Mouse (Mus musculus) brain, embryonic 14.5 days (tissue): Measurements from ENCODE around the gene Mcrip1. TPM values are rescaled to one million over a fixed set of nuclear protein-coding genes. Genes with fewer than 3 reads are reported as not detected.
"Not testable (repeated sequence)": the region's sequence is repeated elsewhere in the genome, so short reads cannot be mapped to it uniquely, and the experiment has no call there.

Experiments used
- DNase-seq: peaks from one replicate; pipeline ENCODE4 v3.0.0-alpha.2; 2011; ENCODE audit warnings: low read depth
- CTCF ChIP-seq: fragments of 200-500 bp; IDR thresholded peaks from 2 replicates; pipeline ENCODE4 v1.5.1; 2012; ENCODE audit warnings: inconsistent platforms, mild to moderate bottlenecking, moderate library complexity, borderline replicate concordance; ENCODE audit not compliant: insufficient read depth, insufficient read length; ENCODE audit errors: extremely low read depth
- POLR2A ChIP-seq: fragments of 200-500 bp; IDR thresholded peaks from 2 replicates; pipeline ENCODE4 v1.6.1; 2012; ENCODE audit warnings: mild to moderate bottlenecking, inconsistent platforms, borderline replicate concordance; ENCODE audit not compliant: poor library complexity, insufficient read depth, insufficient read length, severe bottlenecking; ENCODE audit errors: extremely low read depth
- polyA plus RNA-seq: library from polyadenylated mRNA; depleted of rRNA; stranded (reverse); fragments of >200 nt; gene quantifications from 2 replicates; pipeline ENCODE4 v1.2.3, GENCODE M21; 2012; rRNA removed

Mcrip1 gene
- 204 and 253 TPM in 2 replicates for polyA plus RNA-seq

DNA sequence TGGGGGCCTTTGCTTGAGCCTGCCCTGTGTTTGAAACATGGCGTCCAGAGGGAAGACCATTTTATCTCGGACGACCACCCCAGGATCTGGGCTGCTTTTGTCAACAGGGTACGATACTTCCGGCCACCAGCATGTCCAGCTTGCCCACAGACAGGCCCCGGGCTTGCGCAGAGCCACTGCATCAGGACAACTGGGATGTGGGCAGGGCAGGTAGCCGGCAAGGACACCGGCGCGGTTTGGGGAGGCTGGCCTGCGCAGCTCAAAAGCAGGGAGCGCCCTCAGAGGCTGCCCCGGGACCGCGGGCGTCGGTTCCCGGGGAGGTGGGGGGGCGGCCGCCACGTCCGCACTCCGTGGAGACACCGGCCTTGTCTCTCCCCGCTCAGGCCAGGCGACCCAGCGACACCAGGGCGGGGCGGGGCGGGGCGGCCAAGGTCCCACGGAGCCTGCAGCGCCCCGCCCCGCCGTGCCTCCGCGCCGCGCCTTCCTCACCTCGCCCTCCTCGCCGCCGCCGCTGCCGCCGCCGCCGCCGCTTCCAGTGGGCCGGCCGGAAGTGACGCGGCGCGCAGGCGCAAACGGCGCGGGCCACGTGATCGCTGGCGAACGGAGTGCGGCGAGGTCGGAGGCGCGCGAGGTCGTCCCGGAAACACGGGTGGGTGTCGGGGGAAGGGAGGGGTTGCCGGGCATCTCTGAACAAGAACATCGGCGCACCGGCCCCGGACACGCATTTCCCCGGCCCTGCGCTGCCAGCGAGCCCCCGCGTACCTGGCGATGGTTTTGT, at the start of gene Mcrip1:
Mcrip1 (minus strand) TSS at position 560 of the 778 bp plus-strand sequence.
- TF ChIP-seq CTCF = no peak
- TF ChIP-seq POLR2A = peak; percentile 61; the same call in 1 of the 2 replicates

DNA sequence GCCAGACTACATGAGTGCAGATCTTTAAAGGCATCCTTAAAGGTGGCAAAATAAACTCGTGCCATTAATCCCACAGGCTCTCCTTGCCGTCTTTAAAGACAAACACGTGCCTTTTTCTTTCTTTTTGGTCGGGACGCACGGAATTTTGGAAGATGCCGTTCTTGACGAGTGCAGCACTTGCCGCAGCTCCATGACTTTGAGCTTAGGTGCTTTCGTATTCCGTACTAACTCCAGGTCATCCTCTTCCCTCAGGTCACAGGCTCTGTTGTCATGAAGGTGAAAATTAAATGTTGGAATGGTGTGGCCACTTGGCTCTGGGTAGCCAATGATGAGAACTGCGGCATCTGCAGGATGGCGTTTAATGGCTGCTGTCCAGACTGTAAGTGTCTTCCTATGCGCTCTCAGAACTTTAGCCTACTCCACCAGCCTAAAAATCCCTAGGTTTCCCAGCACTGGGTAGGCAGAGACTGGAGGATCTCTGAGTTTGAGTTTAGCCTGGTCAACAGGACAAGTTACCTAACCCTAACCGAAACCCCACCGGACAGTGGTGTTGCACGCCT, 49.5 kb upstream of the Mcrip1 start:
- TF ChIP-seq POLR2A = no peak
- TF ChIP-seq CTCF = no peak
- no peak for DNase-seq

More for the DNA sequence above, at the start of gene Mcrip1:
- peak; percentile 96 for DNase-seq

DNA sequence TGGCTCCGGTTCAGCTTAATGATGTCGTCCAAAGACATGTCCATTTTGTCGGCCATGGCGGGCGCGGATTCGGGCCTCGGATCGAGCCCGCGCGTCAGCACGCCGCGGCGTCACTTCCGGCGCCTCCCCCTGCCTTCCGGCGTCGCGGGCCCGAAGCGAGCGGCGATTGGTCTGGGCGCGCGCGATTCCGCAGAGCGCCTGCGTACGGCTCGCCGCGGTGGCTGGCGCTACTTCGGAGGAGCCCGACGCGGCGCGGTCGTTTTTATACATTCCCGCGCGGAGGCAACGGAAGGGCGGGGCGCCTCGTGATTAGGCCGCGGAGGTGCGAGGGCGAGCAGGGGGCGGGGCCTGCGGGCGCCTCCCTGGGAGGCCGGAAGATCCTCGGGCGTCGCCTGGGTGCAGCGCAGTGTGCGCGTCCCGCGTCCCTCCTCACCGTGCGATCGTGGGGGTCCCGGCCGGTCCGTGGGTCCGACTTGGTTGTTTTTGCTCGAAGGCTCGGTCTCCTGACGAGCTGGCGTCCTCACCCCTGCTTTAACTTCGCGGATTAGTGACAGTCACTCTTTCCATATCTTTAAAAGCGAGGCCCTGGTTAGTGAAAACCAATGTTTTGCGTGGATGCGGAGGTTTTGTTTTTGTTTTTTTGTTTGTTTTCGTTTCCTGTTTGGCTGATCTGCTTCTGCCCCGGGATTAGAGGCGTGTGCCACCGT, 48.9 kb upstream of the Mcrip1 start, which contains the start of the genes Alyref and Anapc11:
Alyref (minus strand) TSS at position 83 of the 707 bp plus-strand sequence.
Anapc11 (plus strand) TSS at position 139 of the 707 bp plus-strand sequence.
- TF ChIP-seq CTCF (no peak), POLR2A (no peak; the same call in none of the 2 replicates)
- peak; percentile 99 for DNase-seq

DNA sequence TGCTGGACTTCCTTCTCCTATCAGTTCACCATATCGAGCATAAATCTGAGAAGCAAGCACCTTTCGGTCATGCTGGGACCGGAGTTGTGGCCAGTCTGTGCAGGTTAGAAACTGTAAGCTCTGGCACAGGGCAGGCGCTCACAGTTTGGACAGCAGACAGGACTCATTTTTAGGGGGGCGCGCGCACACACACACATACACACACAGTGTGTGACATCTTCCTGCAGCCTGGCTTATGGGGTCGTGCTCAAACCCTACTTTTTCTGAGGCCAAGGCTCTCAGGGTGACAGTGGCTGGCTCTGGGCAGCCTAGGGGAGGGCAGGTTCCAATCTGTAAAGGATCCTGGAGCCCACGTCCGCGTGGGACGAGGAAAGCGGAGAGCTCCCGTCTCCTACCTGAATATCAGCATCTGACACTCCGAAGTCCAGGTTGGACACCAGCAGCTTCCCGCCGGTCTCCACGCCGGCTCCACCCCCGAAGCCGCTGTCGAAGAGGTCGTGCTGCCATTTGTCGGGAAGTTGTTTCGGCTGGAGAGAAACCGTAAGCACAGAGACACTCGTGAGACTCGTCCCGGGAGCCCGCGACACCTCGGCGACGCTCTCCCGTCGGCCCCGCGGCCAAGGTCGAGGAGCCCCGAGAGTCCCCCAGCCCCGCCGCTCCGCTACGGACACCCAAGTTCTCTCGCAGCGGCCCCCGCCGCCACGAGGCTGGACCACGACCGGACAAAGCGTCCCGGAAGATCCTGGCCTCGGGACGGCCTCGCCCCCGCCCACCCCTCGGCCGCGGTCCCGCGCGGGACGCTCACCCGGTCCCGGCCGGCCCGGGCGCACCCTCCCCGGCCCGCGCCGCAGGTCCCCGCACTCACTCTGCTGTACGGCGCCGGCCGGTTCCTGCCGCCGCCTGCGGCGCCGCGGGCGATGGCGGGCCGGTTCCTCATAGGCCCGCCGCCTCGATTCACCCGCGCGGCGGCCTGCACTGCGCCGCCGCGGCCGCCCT, 48.0 kb upstream of the Mcrip1 start:
- no peak for TF ChIP-seq CTCF
- no peak for TF ChIP-seq POLR2A
- DNase-seq = no peak

DNA sequence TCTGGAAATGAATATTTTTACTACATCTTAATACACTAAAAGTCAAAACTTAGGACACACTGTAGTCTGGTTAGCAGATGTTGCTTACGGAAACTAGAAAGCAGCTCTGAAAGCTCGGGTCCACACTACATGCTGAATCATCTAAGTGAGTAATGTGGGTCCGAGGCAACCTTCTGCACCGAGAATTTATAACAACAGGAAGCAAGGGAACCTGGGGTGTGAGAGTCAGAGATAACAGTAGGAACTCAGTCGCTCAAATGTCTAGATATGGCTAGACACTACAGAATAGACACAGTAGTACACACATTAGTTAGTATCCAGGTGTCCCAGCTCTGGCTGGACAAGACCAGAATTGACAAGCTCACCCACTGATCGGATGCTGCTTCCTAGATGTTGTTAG, 39.0 kb upstream of the Mcrip1 start:
- DNase-seq = no peak
- TF ChIP-seq CTCF = no peak
- no peak for TF ChIP-seq POLR2A

DNA sequence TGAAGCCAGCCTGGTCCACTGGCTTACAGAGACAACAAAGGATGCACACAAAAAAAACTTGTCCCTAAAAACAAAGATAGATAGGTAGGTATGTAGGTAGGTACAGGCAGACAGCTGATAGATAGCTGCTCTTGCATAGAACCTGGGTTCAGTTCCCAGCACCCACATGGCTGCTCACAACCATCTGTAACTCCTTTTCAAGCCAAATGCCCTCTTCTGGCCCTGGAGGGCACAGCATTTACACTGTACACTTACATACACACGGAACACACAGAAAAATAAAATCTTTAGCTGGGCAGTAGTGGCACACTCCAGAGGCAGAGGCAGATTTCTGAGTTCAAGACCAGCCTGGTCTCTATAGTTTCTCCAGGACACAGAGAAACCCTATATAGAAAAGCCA, 34.4 kb upstream of the Mcrip1 start:
- DNase-seq = no peak
- TF ChIP-seq POLR2A (no peak), CTCF (no peak)

DNA sequence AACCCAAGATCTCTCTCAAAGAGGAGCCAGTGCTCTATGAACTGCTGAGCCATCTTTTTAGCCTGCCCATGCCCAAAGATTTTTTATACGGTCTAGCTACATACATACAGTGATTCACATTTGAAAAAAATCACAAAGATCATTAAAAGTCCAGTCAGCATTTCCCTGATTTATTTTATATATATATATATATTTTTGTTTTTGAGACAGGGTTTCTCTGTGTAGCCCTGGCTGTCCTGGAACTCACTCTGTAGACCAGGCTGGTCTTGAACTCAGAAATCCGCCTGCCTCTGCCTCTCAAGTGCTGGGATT, 33.4 kb upstream of the Mcrip1 start:
- not testable (repeated sequence) for DNase-seq

DNA sequence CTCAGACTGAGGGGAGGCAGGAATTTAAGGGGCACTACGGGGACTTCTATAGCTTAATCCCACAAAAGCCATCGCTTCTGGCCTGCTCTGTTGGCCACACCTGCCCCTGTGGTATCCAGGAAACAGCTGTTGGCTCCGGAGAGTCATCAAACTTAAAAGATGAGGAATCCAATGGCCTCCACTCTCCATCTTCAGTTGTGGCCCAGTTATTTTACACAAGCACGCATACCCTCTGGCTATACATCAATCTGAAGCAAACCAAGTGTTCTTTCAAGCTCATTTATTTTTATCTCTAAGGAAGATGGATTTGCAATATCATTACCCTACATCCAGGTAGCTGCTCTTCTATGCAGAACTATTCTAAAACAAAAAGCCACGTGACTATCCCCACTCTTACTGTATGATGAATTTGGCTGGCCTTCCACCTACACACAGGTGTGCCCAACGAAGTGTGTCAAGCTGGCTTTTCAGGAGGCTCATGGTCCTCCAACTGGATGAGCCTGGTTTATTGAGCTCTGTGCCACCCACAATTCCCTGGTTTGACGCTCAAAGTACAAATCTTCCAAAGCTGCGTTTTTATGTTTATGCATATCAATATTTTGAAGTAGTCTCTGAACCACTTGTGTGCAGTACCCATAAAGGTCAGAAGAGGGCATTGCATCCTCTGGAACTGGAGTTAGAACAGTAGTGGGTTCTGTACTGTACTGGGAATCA, 32.9 kb upstream of the Mcrip1 start:
- no peak for TF ChIP-seq POLR2A
- peak; percentile 20; the same call in 1 of the 2 replicates for TF ChIP-seq CTCF
- DNase-seq = peak; percentile 18

DNA sequence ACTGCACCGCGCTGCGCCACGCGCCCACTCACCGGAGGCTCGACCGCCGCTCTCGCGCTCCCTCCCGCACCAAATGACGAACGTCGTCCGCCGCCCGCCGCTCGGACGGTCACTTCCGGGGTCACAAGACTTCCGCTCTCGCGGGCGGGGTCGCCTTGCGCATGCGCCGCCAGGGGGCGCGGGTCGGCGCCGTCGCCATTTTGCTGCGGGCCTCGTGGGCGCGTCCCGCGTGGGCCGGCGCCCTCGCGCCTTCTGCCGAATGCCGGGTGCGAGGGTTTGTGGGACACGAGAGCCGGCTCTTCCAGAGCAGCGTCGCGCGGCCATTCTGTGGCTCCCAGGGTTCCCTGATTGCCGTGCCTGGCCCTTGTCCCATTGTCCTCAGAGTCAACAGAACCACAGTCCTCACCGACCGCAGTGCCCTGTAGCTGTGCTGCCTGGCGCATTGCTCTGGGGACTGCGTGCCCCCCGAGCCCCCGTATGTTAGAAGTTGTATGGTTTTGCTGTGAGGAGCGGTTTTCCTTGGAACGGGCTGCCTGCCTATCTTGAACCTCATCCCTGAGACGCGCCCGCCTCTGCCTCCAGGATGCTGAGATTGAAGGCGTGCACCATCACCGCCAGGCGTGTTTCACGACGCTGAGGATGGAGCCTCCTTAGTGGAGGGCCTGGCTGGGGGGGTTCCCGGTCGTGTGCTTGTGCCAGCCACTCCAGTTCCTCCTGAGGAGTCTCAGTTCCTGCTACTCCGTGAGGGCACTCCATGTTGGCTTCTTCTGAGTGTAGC, 32.2 kb upstream of the Mcrip1 start, which contains the start of gene Arhgdia:
Arhgdia (minus strand) TSS at position 135 of the 778 bp plus-strand sequence.
- peak; percentile 45; the same call in 1 of the 2 replicates for TF ChIP-seq CTCF
- TF ChIP-seq POLR2A = peak; percentile 98
- peak; percentile 94 for DNase-seq
